Mouse (Mus musculus) limb, embryonic 12.5 days (tissue): ENCODE measurements around the gene Hdac4. TPM values are rescaled to one million over a fixed set of nuclear protein-coding genes. Genes with fewer than 3 reads are reported as not detected.

Experiments used
- ATAC-seq: fragments of 200-750 bp; cut with Nextera tagmentation; 2 replicates; pipeline ENCODE4 v1.8.0; 2017; ENCODE audit warnings: low read depth, moderate TSS enrichment; ENCODE audit not compliant: insufficient number of reproducible peaks, insufficient read depth, low FRiP score, low TSS enrichment
- H3K27ac ChIP-seq: fragments of 300-500 bp; sonication (generic); 2 replicates; pipeline ENCODE4 v1.5.1; 2016; ENCODE audit warnings: mild to moderate bottlenecking, moderate library complexity
- H3K27me3 ChIP-seq: fragments of 300-500 bp; sonication (generic); 2 replicates; pipeline ENCODE4 v1.6.1; 2016; ENCODE audit warnings: mild to moderate bottlenecking, moderate library complexity
- H3K36me3 ChIP-seq: fragments of 300-500 bp; sonication (generic); 2 replicates; pipeline ENCODE4 v1.6.1; 2016; ENCODE audit warnings: mild to moderate bottlenecking, moderate library complexity
- H3K4me1 ChIP-seq: fragments of 300-500 bp; sonication (generic); replicated peaks from 2 replicates; pipeline ENCODE4 v1.6.1; 2016
- H3K4me2 ChIP-seq: fragments of 300-500 bp; sonication (generic); 2 replicates; pipeline ENCODE4 v1.6.1; 2016; ENCODE audit warnings: mild to moderate bottlenecking, moderate library complexity
- H3K4me3 ChIP-seq: fragments of 300-500 bp; sonication (generic); replicated peaks from 2 replicates; pipeline ENCODE4 v1.5.1; 2016; ENCODE audit warnings: mild to moderate bottlenecking
- H3K9ac ChIP-seq: fragments of 300-500 bp; sonication (generic); replicated peaks from 2 replicates; pipeline ENCODE4 v1.6.1; 2016; ENCODE audit warnings: mild to moderate bottlenecking, moderate library complexity
- H3K9me3 ChIP-seq: fragments of 300-500 bp; sonication (generic); 2 replicates; pipeline ENCODE4 v1.6.1; 2016; ENCODE audit warnings: mild to moderate bottlenecking, moderate library complexity
- WGBS: fragments of 180-500 bp; shearing (Covaris S2); methylation state at CpG from one replicate; pipeline ENCODE4 v1.1.7; 2016; 5-methylcytosine and 5-hydroxymethylcytosine counted together
- polyA plus RNA-seq: library from polyadenylated mRNA; unstranded; fragments of >200 nt; fragmentation: Nextera tagmentation; extraction: Ambion mirVana; gene quantifications from 2 replicates; pipeline ENCODE4 v1.2.1, GENCODE M21; 2016

The Hdac4 gene
- polyA plus RNA-seq, 1 experiment from 2014 or later, result 26.0 TPM

GRCm38 (mm10) chr1:91932221-91932620, 263.3 kb downstream of the Hdac4 start:
- Histone ChIP-seq H3K27me3 (no peaks in the 10 kb centered on the region), H3K27ac (no peak overlapping the region), H3K4me2 (no peak overlapping the region), H3K9me3 (no peaks in the 10 kb centered on the region), H3K9ac (no peak overlapping the region), H3K36me3 (peaks cover 66% of the 10 kb centered on the region), H3K4me3 (no peak overlapping the region), H3K4me1 (no peaks in the 10 kb centered on the region)
- no peak for ATAC-seq
- 92% methylated on average over 12 of the region's 12 CpGs for WGBS

GRCm38 (mm10) chr1:91931786-91932185, 263.7 kb downstream of the Hdac4 start:
- Histone ChIP-seq H3K4me2 (no peak overlapping the region), H3K4me3 (no peak overlapping the region), H3K27me3 (no peaks in the 10 kb centered on the region), H3K9ac (no peak overlapping the region), H3K4me1 (no peaks in the 10 kb centered on the region), H3K36me3 (peaks cover 62% of the 10 kb centered on the region), H3K27ac (no peak overlapping the region), H3K9me3 (no peaks in the 10 kb centered on the region)
- no peak for ATAC-seq
- WGBS, result 70% methylated on average over 3 of the region's 3 CpGs

DNA sequence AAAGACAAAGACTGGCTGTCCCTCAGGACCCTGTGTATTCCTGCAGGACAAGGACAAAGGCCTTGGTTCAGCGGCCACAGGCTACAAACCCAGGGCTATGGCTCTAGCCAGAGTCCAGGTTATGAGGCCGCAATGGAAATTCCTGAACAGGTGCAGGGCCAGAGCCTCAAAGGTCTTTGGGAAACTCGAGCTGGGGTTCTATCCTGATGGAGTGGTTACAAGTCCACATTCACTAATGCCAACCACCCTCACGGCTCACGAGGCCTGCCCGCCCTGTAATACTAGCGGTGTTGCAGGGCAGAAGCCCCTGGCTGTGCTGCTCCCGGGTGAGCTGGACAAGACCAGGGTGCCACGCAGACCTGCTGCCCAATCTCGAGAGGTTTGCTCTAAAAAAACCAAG, 264.3 kb downstream of the Hdac4 start:
- Histone ChIP-seq H3K9me3 (no peaks in the 10 kb centered on the region), H3K9ac (no peak overlapping the region), H3K4me1 (no peaks in the 10 kb centered on the region), H3K4me2 (no peak overlapping the region), H3K36me3 (peaks cover 57% of the 10 kb centered on the region), H3K4me3 (no peak overlapping the region), H3K27ac (no peak overlapping the region), H3K27me3 (no peaks in the 10 kb centered on the region)
- ATAC-seq, result no peak
- 84% methylated on average over 10 of the region's 10 CpGs for WGBS

- 93% methylated on average over 13 of the region's 13 CpGs for WGBS
- Histone ChIP-seq H3K4me1 (no peaks in the 10 kb centered on the region), H3K4me3 (no peak overlapping the region), H3K36me3 (peaks cover 41% of the 10 kb centered on the region), H3K9ac (no peak overlapping the region), H3K4me2 (no peak overlapping the region), H3K27me3 (no peaks in the 10 kb centered on the region), H3K27ac (no peak overlapping the region), H3K9me3 (no peaks in the 10 kb centered on the region)
- ATAC-seq, result no peak
Observed at GRCm38 (mm10) chr1:91929051-91929450, 266.4 kb downstream of the Hdac4 start.

- Histone ChIP-seq H3K27ac (no peak overlapping the region), H3K4me3 (no peak overlapping the region), H3K4me1 (no peaks in the 10 kb centered on the region), H3K36me3 (peaks cover 28% of the 10 kb centered on the region), H3K4me2 (no peak overlapping the region), H3K27me3 (no peaks in the 10 kb centered on the region), H3K9me3 (no peaks in the 10 kb centered on the region), H3K9ac (no peak overlapping the region)
- no peak for ATAC-seq
- 73% methylated on average over 10 of the region's 10 CpGs for WGBS
Observed at GRCm38 (mm10) chr1:91927536-91928315, 267.8 kb downstream of the Hdac4 start.

DNA sequence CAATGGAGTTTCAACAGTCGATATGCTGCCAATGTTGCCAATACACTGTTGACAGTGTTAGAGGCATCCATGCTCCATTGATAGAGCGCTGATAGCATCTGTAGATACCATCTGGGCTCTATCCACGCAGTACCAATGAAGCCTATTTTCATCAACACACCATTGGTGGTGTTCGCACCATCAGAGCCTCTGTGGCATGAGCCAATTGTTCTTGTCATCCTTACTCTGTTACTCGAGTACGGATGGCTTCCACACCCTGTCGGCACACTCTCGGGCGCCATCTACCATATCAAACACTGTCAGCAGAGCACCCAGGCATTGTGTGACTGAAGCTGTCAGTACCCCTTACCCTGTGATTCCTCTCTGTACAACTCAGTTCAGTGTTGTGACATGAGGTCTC, 271.9 kb downstream of the Hdac4 start:
- no peak overlapping the region for H3K4me2 ChIP-seq
- peaks cover 4% of the 10 kb centered on the region for H3K36me3 ChIP-seq
- WGBS, result 94% methylated on average over 9 of the region's 9 CpGs
- H3K4me1 ChIP-seq, result no peaks in the 10 kb centered on the region
- H3K27ac ChIP-seq, result no peak overlapping the region
- H3K9ac ChIP-seq, result no peak overlapping the region
- no peaks in the 10 kb centered on the region for H3K9me3 ChIP-seq
- no peak overlapping the region for H3K4me3 ChIP-seq
- ATAC-seq, result no peak
- no peaks in the 10 kb centered on the region for H3K27me3 ChIP-seq

DNA sequence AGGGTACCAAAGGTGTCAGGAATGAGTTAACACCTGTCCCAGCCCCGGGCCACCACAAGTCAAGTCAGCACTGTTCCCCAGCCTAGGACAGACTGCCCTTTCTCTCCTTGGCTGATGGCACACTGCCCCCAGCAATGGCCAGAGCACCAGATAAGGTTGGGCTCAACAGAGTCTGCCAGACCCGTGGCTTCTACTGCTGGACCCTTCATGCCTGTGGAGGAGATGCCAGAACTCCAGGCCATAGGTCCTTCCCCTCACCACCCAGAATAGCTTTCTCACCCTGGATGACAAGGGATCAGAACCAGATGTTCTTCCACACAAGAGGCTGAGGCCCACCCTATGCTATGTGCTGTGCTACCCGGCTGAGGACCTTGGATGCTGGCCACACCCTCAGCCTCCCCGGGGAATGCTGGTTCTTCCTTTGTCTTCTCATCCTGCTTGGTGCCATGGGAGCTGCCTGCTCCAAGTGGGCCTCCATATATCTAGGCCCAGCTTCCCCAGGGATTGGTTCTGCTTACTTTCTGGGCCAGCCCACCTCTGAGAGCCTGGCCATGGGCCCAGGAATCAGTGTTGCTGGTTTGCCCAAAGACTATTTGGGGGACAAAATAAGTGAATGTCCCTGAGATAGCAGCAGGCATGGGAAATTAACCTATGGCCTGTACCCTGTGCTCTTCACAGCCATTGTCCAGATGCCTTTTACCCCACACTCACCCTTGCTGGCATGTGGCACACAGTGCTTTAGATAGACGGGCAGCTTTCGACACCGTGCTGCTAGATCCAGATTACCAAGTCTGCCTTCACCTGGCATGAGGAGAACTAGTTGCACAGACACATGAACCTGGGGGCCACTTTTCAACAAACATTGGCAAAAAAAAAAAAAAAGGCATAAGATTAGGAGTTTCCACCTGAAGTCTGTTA, 273.0 kb downstream of the Hdac4 start:
- H3K9ac ChIP-seq, result no peak overlapping the region
- no peak overlapping the region for H3K4me2 ChIP-seq
- no peaks in the 10 kb centered on the region for H3K27me3 ChIP-seq
- no peak for ATAC-seq
- WGBS, result 78% methylated on average over 7 of the region's 7 CpGs
- H3K9me3 ChIP-seq, result no peaks in the 10 kb centered on the region
- H3K4me1 ChIP-seq, result no peaks in the 10 kb centered on the region
- no peak overlapping the region for H3K4me3 ChIP-seq
- H3K27ac ChIP-seq, result no peak overlapping the region
- H3K36me3 ChIP-seq, result no peaks in the 10 kb centered on the region; the same call in 1 of the 2 replicates

- no peak overlapping the region for H3K4me2 ChIP-seq
- WGBS, result 81% methylated on average over 4 of the region's 4 CpGs
- no peak for ATAC-seq
- no peaks in the 10 kb centered on the region for H3K9me3 ChIP-seq
- H3K4me1 ChIP-seq, result no peaks in the 10 kb centered on the region
- no peak overlapping the region for H3K27ac ChIP-seq
- no peaks in the 10 kb centered on the region for H3K27me3 ChIP-seq
- no peaks in the 10 kb centered on the region for H3K36me3 ChIP-seq
- H3K4me3 ChIP-seq, result no peak overlapping the region
- no peak overlapping the region for H3K9ac ChIP-seq
Observed at GRCm38 (mm10) chr1:91921702-91922101, 273.8 kb downstream of the Hdac4 start.

DNA sequence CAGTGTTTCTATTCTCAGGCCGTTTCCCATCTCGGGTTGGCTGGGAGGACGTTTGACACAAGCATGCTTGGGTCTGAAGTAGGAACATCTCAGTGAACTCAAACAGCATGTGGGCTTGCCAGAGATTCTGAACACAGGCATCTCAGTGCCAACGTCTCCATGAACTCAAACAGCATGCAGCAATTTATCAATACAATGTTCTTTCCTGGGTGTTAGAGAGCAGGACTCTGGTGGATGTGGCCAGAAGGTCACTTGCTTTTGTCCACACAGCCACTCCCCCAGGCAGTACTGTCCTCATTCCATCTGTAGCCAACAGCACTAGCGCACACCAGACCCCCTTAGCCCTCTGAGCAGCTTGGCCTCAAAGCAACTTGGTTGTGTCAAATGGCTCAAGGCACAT, 274.2 kb downstream of the Hdac4 start:
- Histone ChIP-seq H3K9me3 (no peaks in the 10 kb centered on the region), H3K4me2 (no peak overlapping the region), H3K4me3 (no peak overlapping the region), H3K4me1 (0 out of 2 replicates have a peak, but pooled peaks cover 3% of the 10 kb centered on the region), H3K27me3 (no peaks in the 10 kb centered on the region), H3K9ac (no peak overlapping the region), H3K36me3 (no peaks in the 10 kb centered on the region), H3K27ac (no peak overlapping the region)
- 79% methylated on average over 5 of the region's 5 CpGs for WGBS
- no peak for ATAC-seq

GRCm38 (mm10) chr1:91920038-91920589, 275.4 kb downstream of the Hdac4 start:
- Histone ChIP-seq H3K27ac (no peak overlapping the region), H3K36me3 (no peaks in the 10 kb centered on the region), H3K9ac (0 out of 2 replicates have a peak overlapping the region, but pooled peaks have one; percentile 27), H3K4me1 (0 out of 2 replicates have a peak, but pooled peaks cover 3% of the 10 kb centered on the region), H3K4me2 (no peak overlapping the region), H3K9me3 (no peaks in the 10 kb centered on the region), H3K27me3 (no peaks in the 10 kb centered on the region), H3K4me3 (no peak overlapping the region)
- 43% methylated on average over 7 of the region's 7 CpGs for whole genome bisulfite sequencing
- no peak for ATAC-seq

DNA sequence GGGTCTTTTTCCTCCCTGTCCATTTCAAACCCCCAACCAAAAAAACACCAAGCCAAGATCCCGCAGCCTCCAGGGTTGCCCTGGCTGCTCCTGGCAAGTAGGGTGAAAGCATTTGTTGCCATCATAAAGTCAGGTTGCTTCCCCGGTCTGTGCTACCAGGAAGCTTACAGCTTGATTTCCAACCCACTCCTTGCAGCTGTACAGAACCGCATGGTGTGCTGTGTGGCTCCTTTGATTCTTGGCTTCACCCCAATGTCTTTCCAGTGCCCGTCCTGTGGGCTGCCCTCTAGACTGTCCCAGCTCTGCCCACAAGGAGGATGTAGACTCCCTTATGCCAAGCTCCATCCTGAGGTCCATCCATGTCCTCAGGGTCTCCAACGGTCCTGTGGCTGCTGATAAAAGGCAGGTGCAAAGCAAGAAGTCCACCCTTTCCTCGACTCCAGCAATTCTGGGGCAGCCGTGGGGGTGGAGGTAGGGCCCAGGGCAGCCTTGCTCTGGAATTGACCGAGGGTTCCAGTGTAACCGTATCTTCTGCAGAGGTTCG, 277.2 kb downstream of the Hdac4 start:
- Histone ChIP-seq H3K4me1 (peaks cover 7% of the 10 kb centered on the region; the same call in 1 of the 2 replicates), H3K4me2 (no peak overlapping the region), H3K27ac (no peak overlapping the region), H3K27me3 (no peaks in the 10 kb centered on the region), H3K9me3 (no peaks in the 10 kb centered on the region), H3K4me3 (no peak overlapping the region), H3K36me3 (no peaks in the 10 kb centered on the region), H3K9ac (no peak overlapping the region)
- WGBS, result 84% methylated on average over 10 of the region's 10 CpGs
- ATAC-seq, result no peak
